In the genomic region with DNA sequence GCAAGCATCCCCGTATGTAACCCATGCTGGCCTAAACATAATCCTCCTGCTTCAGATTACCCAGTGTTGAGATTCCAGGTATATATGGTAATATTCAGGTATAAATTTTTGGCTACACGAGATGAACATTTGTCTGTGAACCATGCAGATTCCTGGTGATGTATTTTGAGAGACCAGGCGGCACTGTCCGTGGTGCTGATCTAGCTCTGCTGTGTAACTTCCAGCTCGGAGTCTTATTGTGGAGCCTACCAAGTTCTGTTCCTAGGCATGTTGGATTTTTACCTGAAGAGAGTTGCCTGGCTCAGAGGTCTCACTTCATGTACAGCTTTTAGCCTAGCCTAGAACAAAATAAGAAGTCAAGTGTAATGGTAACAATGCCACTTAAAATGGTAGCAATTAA, we compare ENCODE assay signal across 9 mouse cellular contexts.
A peak's percentile ranks its signal among the peaks of the same experiment; 100 is the strongest.
DNase-seq lines count a peak whose midpoint lies in the region; ATAC-seq lines count a peak whose summit lies in the region.
"Had no signal": no experiment of that assay in that cellular context is flagged by ENCODE, and none has a peak within 500 bp of the region (broad histone marks: within the 10 kb centered on the region; RNA-seq: fewer than 3 reads in every experiment).

No protein-coding gene starts in this region.

- no peaks in the 10 kb centered on the region for H3K36me3 ChIP-seq in liver, embryonic 12.5 days
- no peaks in the 10 kb centered on the region for H3K36me3 ChIP-seq in limb, embryonic 11.5 days (ENCODE audit: control insufficient read depth, insufficient read depth, low read length)
- H3K36me3 ChIP-seq: forebrain, embryonic 15.5 days had no signal

- H3K4me1 ChIP-seq in liver, embryonic 12.5 days: no peaks in the 10 kb centered on the region
- no peaks in the 10 kb centered on the region for H3K4me1 ChIP-seq in limb, embryonic 11.5 days (ENCODE audit: control insufficient read depth, insufficient read depth, low read length)
- H3K4me1 ChIP-seq: forebrain, embryonic 15.5 days had no signal

- no peak overlapping the region for H3K9ac ChIP-seq in liver, embryonic 12.5 days
- H3K9ac ChIP-seq in limb, embryonic 11.5 days (ENCODE audit: low read length): no peak overlapping the region
- H3K9ac ChIP-seq: forebrain, embryonic 15.5 days had no signal

- no peaks in the 10 kb centered on the region for H3K9me3 ChIP-seq in liver, embryonic 12.5 days (replicated peaks)
- no peaks in the 10 kb centered on the region for H3K9me3 ChIP-seq in limb, embryonic 11.5 days (ENCODE audit: control insufficient read depth, low read length)
- H3K9me3 ChIP-seq: forebrain, embryonic 15.5 days had no signal

- WGBS in liver, embryonic 12.5 days (ENCODE audit: insufficient replicate concordance): 39% methylated on average over 5 of the region's 5 CpGs
- 42% methylated on average over 5 of the region's 5 CpGs for WGBS in limb, embryonic 11.5 days

- H3K27ac ChIP-seq in liver, embryonic 12.5 days: no peak overlapping the region
- no peak overlapping the region for H3K27ac ChIP-seq in limb, embryonic 11.5 days (replicated peaks; ENCODE audit: low read depth, low read length)
- H3K27ac ChIP-seq: forebrain, embryonic 15.5 days had no signal

- H3K4me2 ChIP-seq in liver, embryonic 12.5 days: no peak overlapping the region
- no peak overlapping the region for H3K4me2 ChIP-seq in limb, embryonic 11.5 days (ENCODE audit: low read depth, severe bottlenecking)
- H3K4me2 ChIP-seq: forebrain, embryonic 15.5 days had no signal

- H3K27me3 ChIP-seq in liver, embryonic 12.5 days (replicated peaks): no peaks in the 10 kb centered on the region
- H3K27me3 ChIP-seq in limb, embryonic 11.5 days (ENCODE audit: control insufficient read depth, insufficient read depth, low read length): no peaks in the 10 kb centered on the region
- H3K27me3 ChIP-seq: forebrain, embryonic 15.5 days had no signal

- peak; percentile 52 for DNase-seq in adrenal gland, postnatal 10 days
- DNase-seq in adrenal gland, postnatal 4 days (ENCODE audit: low spot score in 2 of 2): no peak
- peak; percentile 36 for DNase-seq in liver
- DNase-seq in adipocyte (ENCODE audit: low spot score): peak; percentile 48
- peak; percentile 86 for DNase-seq in limb, embryonic 11.5 days (ENCODE audit: low spot score)
- no peak for DNase-seq in thymus, postnatal 14 days
- no peak for DNase-seq in layer of hippocampus, adult 8-10 months (ENCODE audit: low spot score in 2 of 2)

- no peak for ATAC-seq in liver, embryonic 12.5 days
- ATAC-seq in limb, embryonic 11.5 days (ENCODE audit: insufficient number of reproducible peaks, low FRiP score, low TSS enrichment, low read depth): no peak
- ATAC-seq: forebrain, embryonic 15.5 days had no signal

- no peak overlapping the region for H3K4me3 ChIP-seq in liver, embryonic 12.5 days
- H3K4me3 ChIP-seq in limb, embryonic 11.5 days (ENCODE audit: low read depth, low read length): no peak overlapping the region
- H3K4me3 ChIP-seq: forebrain, embryonic 15.5 days had no signal

Comparison
In these comparisons a context has a peak if more than half of its experiments do, and no peak if none do; other contexts are left out.
1. DNase-seq: peak in adrenal gland, postnatal 10 days (single experiment), liver (single experiment), adipocyte (single experiment) and limb, embryonic 11.5 days (single experiment); none in adrenal gland, postnatal 4 days (0 of 2), thymus, postnatal 14 days (single experiment) and layer of hippocampus, adult 8-10 months (0 of 2).